Mouse (Mus musculus): ENCODE measurements around the gene Cdh24. TPM values are rescaled to one million over a fixed set of nuclear protein-coding genes. Genes with fewer than 3 reads are reported as not detected.
A peak's percentile ranks its signal among the peaks of the same experiment; 100 is the strongest.

Cdh24 gene
- polyA plus RNA-seq, 1 experiment, result not detected

GRCm38 (mm10) chr14:54605752-54606321 is 35.3 kb downstream of the Cdh24 start, which contains the start of gene 4931414P19Rik:
TSS of gene 4931414P19Rik (minus strand) at chr14:54605993.
- H3K4me3 ChIP-seq (ENCODE audit: insufficient read depth, low read depth, low read length), result peak within 1 kb of the TSS; percentile 87
- peak within 1 kb of the TSS; percentile 64 for H3K27ac ChIP-seq (replicated peaks; ENCODE audit: low read depth, low read length)
- 0 out of 2 replicates have a peak, but pooled peaks cover 2% of the 10 kb centered on the region for H3K4me1 ChIP-seq (ENCODE audit: control insufficient read depth, insufficient read depth, insufficient read length, low read length)

GRCm38 (mm10) chr14:54603686-54604085 is 37.5 kb downstream of the Cdh24 start:
- peak overlapping the region; percentile 60 for H3K4me3 ChIP-seq (ENCODE audit: insufficient read depth, low read depth, low read length)
- H3K4me1 ChIP-seq (ENCODE audit: control insufficient read depth, insufficient read depth, insufficient read length, low read length), result 0 out of 2 replicates have a peak, but pooled peaks cover 2% of the 10 kb centered on the region
- peak overlapping the region; percentile 95 for H3K27ac ChIP-seq (replicated peaks; ENCODE audit: low read depth, low read length)

GRCm38 (mm10) chr14:54603038-54603654 is 38.0 kb downstream of the Cdh24 start:
- Histone ChIP-seq H3K27ac (replicated peaks; ENCODE audit: low read depth, low read length) (peak overlapping the region; percentile 95), H3K4me3 (ENCODE audit: insufficient read depth, low read depth, low read length) (peak overlapping the region; percentile 78), H3K4me1 (ENCODE audit: control insufficient read depth, insufficient read depth, insufficient read length, low read length) (0 out of 2 replicates have a peak, but pooled peaks cover 2% of the 10 kb centered on the region)

GRCm38 (mm10) chr14:54602613-54603012 is 38.6 kb downstream of the Cdh24 start:
- Histone ChIP-seq H3K4me3 (ENCODE audit: insufficient read depth, low read depth, low read length) (peak overlapping the region; percentile 78), H3K4me1 (ENCODE audit: control insufficient read depth, insufficient read depth, insufficient read length, low read length) (0 out of 2 replicates have a peak, but pooled peaks cover 2% of the 10 kb centered on the region), H3K27ac (replicated peaks; ENCODE audit: low read depth, low read length) (no peak overlapping the region)

- H3K27ac ChIP-seq (replicated peaks; ENCODE audit: low read depth, low read length), result no peak overlapping the region
These were observed 39.6 kb downstream of the Cdh24 start for GRCm38 (mm10) chr14:54601601-54602000.

GRCm38 (mm10) chr14:54597084-54597483 is 44.1 kb downstream of the Cdh24 start:
- H3K4me3 ChIP-seq (ENCODE audit: insufficient read depth, low read depth, low read length), result no peak overlapping the region
- H3K4me1 ChIP-seq (ENCODE audit: control insufficient read depth, insufficient read depth, insufficient read length, low read length), result no peaks in the 10 kb centered on the region
- H3K27ac ChIP-seq (replicated peaks; ENCODE audit: low read depth, low read length), result no peak overlapping the region

More at GRCm38 (mm10) chr14:54601601-54602000, 39.6 kb downstream of the Cdh24 start:
- 0 out of 2 replicates have a peak, but pooled peaks cover 2% of the 10 kb centered on the region for H3K4me1 ChIP-seq (ENCODE audit: control insufficient read depth, insufficient read depth, insufficient read length, low read length)
- no peak overlapping the region for H3K4me3 ChIP-seq (ENCODE audit: insufficient read depth, low read depth, low read length)

- Histone ChIP-seq H3K4me3 (ENCODE audit: insufficient read depth, low read depth, low read length) (no peak overlapping the region), H3K27ac (replicated peaks; ENCODE audit: low read depth, low read length) (no peak overlapping the region), H3K4me1 (ENCODE audit: control insufficient read depth, insufficient read depth, insufficient read length, low read length) (0 out of 2 replicates have a peak, but pooled peaks cover 2% of the 10 kb centered on the region)
These were observed 46.3 kb downstream of the Cdh24 start for GRCm38 (mm10) chr14:54594631-54595414.

GRCm38 (mm10) chr14:54594055-54594454 is 47.1 kb downstream of the Cdh24 start:
- Histone ChIP-seq H3K4me1 (ENCODE audit: control insufficient read depth, insufficient read depth, insufficient read length, low read length) (0 out of 2 replicates have a peak, but pooled peaks cover 2% of the 10 kb centered on the region), H3K27ac (replicated peaks; ENCODE audit: low read depth, low read length) (no peak overlapping the region), H3K4me3 (ENCODE audit: insufficient read depth, low read depth, low read length) (no peak overlapping the region)

- H3K4me1 ChIP-seq (ENCODE audit: control insufficient read depth, insufficient read depth, insufficient read length, low read length), result 0 out of 2 replicates have a peak, but pooled peaks cover 2% of the 10 kb centered on the region
- H3K4me3 ChIP-seq (ENCODE audit: insufficient read depth, low read depth, low read length), result no peak overlapping the region
- no peak overlapping the region; the same call in 1 of the 2 replicates for H3K27ac ChIP-seq (replicated peaks; ENCODE audit: low read depth, low read length)
These were observed 48.7 kb downstream of the Cdh24 start for GRCm38 (mm10) chr14:54592319-54592934.

GRCm38 (mm10) chr14:54591056-54591455 is 50.1 kb downstream of the Cdh24 start:
- Histone ChIP-seq H3K27ac (replicated peaks; ENCODE audit: low read depth, low read length) (no peak overlapping the region), H3K4me1 (ENCODE audit: control insufficient read depth, insufficient read depth, insufficient read length, low read length) (0 out of 2 replicates have a peak, but pooled peaks cover 2% of the 10 kb centered on the region), H3K4me3 (ENCODE audit: insufficient read depth, low read depth, low read length) (no peak overlapping the region)

- H3K4me1 ChIP-seq (ENCODE audit: control insufficient read depth, insufficient read depth, insufficient read length, low read length), result no peaks in the 10 kb centered on the region
- H3K4me3 ChIP-seq (ENCODE audit: insufficient read depth, low read depth, low read length), result no peak overlapping the region
- H3K27ac ChIP-seq (replicated peaks; ENCODE audit: low read depth, low read length), result no peak overlapping the region
These were observed 57.4 kb downstream of the Cdh24 start for GRCm38 (mm10) chr14:54583681-54584338.

- Histone ChIP-seq H3K27ac (replicated peaks; ENCODE audit: low read depth, low read length) (no peak overlapping the region), H3K4me1 (ENCODE audit: control insufficient read depth, insufficient read depth, insufficient read length, low read length) (no peaks in the 10 kb centered on the region), H3K4me3 (ENCODE audit: insufficient read depth, low read depth, low read length) (no peak overlapping the region)
These were observed 58.6 kb downstream of the Cdh24 start for GRCm38 (mm10) chr14:54582536-54582935.
